Mouse (Mus musculus) liver, embryonic 11.5 days (tissue): ENCODE measurements around the gene Vmac. TPM values are rescaled to one million over a fixed set of nuclear protein-coding genes. Genes with fewer than 3 reads are reported as not detected.
A peak's percentile ranks its signal among the peaks of the same experiment; 100 is the strongest.

Experiments
- ATAC-seq: fragments of 200-750 bp; cut with Nextera tagmentation; replicated peaks from 2 replicates; pipeline ENCODE4 v1.8.0; 2017; ENCODE audit warnings: moderate number of reproducible peaks, mild to moderate bottlenecking, moderate TSS enrichment, moderate library complexity; ENCODE audit not compliant: low FRiP score
- DNase-seq: peaks from one replicate; pipeline ENCODE4 v3.0.0-alpha.2; 2017; ENCODE audit warnings: low spot score
- H3K27ac ChIP-seq: fragments of 300-500 bp; sonication (generic); 2 replicates; pipeline ENCODE4 v1.5.1; 2014; ENCODE audit warnings: mild to moderate bottlenecking, low read depth, low read length, control low read depth
- H3K27me3 ChIP-seq: fragments of 300-500 bp; sonication (generic); replicated peaks from 2 replicates; pipeline ENCODE4 v1.6.1; 2014; ENCODE audit warnings: low read length, mixed read lengths; ENCODE audit not compliant: control insufficient read depth, insufficient read depth
- H3K36me3 ChIP-seq: fragments of 300-500 bp; sonication (generic); 2 replicates; pipeline ENCODE4 v1.6.1; 2014; ENCODE audit warnings: mild to moderate bottlenecking, low read length, moderate library complexity, mixed read lengths; ENCODE audit not compliant: control insufficient read depth, insufficient read depth
- H3K4me1 ChIP-seq: fragments of 300-500 bp; sonication (generic); replicated peaks from 2 replicates; pipeline ENCODE4 v1.6.1; 2014; ENCODE audit warnings: low read length, mixed read lengths; ENCODE audit not compliant: control insufficient read depth, insufficient read depth
- H3K4me2 ChIP-seq: fragments of 300-500 bp; sonication (generic); 2 replicates; pipeline ENCODE4 v1.6.1; 2014; ENCODE audit warnings: mild to moderate bottlenecking, control low read depth, moderate library complexity
- H3K4me3 ChIP-seq: fragments of 300-500 bp; sonication (generic); 2 replicates; pipeline ENCODE4 v1.5.1; 2014; ENCODE audit warnings: low read depth, low read length, control low read depth
- H3K9ac ChIP-seq: fragments of 300-500 bp; sonication (generic); 2 replicates; pipeline ENCODE4 v1.6.1; 2014; ENCODE audit warnings: low read depth, low read length, control low read depth
- H3K9me3 ChIP-seq: fragments of 300-500 bp; sonication (generic); 2 replicates; pipeline ENCODE4 v1.6.1; 2016; ENCODE audit warnings: low read length, inconsistent platforms, mixed read lengths; ENCODE audit not compliant: control insufficient read depth
- WGBS: fragments of 180-500 bp; shearing (Covaris S2); extraction: QIAGEN DNeasy Blood & Tissue Kit; methylation state at CpG from one replicate; pipeline ENCODE4 v1.1.7; 2014; 5-methylcytosine and 5-hydroxymethylcytosine counted together
- polyA plus RNA-seq: library from polyadenylated mRNA; unstranded; fragments of >200 nt; fragmentation: Nextera tagmentation; extraction: Ambion mirVana; gene quantifications from 2 replicates; pipeline ENCODE4 v1.2.1, GENCODE M21; 2014

Gene Vmac
- polyA plus RNA-seq, 1 experiment from 2014 or later: 10.7 TPM

GRCm38 (mm10) chr17:56706515-56706914, 11.3 kb downstream of the Vmac start:
- peak; percentile 62 for ATAC-seq
- 92% methylated on average over 1 of the region's 1 CpGs for WGBS

DNA sequence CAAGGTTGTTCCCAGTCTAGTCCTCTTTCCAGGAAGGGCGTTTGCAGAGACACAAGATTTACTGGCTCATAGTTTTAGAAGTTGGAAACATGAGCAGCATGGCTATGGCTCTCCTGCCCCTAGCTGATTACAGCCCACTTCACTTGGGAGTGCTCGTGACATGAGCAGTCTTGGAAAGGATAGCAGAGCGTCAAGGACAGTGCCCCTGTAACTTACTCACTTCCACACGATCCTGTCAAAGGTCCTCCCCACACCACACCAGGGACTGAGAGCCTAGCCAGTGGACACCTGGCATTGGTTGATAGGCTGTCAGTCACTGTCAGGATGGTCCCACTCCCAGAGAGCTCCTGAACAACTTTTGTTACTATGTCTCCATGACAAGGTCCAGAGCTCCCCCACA, 14.8 kb downstream of the Vmac start:
- Histone ChIP-seq H3K27ac (no peak overlapping the region), H3K4me3 (no peak overlapping the region), H3K36me3 (peaks cover 74% of the 10 kb centered on the region), H3K9ac (no peak overlapping the region), H3K27me3 (no peaks in the 10 kb centered on the region), H3K9me3 (no peaks in the 10 kb centered on the region), H3K4me2 (no peak overlapping the region), H3K4me1 (no peaks in the 10 kb centered on the region)
- 91% methylated on average over 4 of the region's 4 CpGs for WGBS
- ATAC-seq (no peak), DNase-seq (no peak)

More at GRCm38 (mm10) chr17:56706515-56706914, 11.3 kb downstream of the Vmac start:
- Histone ChIP-seq H3K36me3 (peaks cover 86% of the 10 kb centered on the region), H3K4me2 (no peak overlapping the region), H3K27me3 (no peaks in the 10 kb centered on the region), H3K27ac (no peak overlapping the region), H3K4me3 (no peak overlapping the region), H3K4me1 (no peaks in the 10 kb centered on the region), H3K9me3 (no peaks in the 10 kb centered on the region), H3K9ac (no peak overlapping the region)
- DNase-seq: no peak

- DNase-seq: no peak
- Histone ChIP-seq H3K4me1 (no peaks in the 10 kb centered on the region), H3K27me3 (no peaks in the 10 kb centered on the region), H3K9ac (no peak overlapping the region), H3K4me3 (no peak overlapping the region), H3K36me3 (peaks cover 70% of the 10 kb centered on the region), H3K9me3 (no peaks in the 10 kb centered on the region), H3K27ac (no peak overlapping the region), H3K4me2 (no peak overlapping the region)
- no peak for ATAC-seq
- 79% methylated on average over 2 of the region's 2 CpGs for WGBS
Observed at GRCm38 (mm10) chr17:56700451-56700850, 17.4 kb downstream of the Vmac start.

GRCm38 (mm10) chr17:56693851-56694310, 23.9 kb downstream of the Vmac start:
- ATAC-seq (no peak), DNase-seq (no peak)
- WGBS: 81% methylated on average over 6 of the region's 6 CpGs
- peaks cover under 1% of the 10 kb centered on the region; the same call in 1 of the 2 replicates for H3K4me1 ChIP-seq
- H3K4me2 ChIP-seq: no peak overlapping the region
- H3K27me3 ChIP-seq: no peaks in the 10 kb centered on the region
- no peak overlapping the region for H3K4me3 ChIP-seq
- peaks cover 59% of the 10 kb centered on the region for H3K36me3 ChIP-seq
- H3K9me3 ChIP-seq: no peaks in the 10 kb centered on the region
- no peak overlapping the region for H3K27ac ChIP-seq
- no peak overlapping the region for H3K9ac ChIP-seq

DNA sequence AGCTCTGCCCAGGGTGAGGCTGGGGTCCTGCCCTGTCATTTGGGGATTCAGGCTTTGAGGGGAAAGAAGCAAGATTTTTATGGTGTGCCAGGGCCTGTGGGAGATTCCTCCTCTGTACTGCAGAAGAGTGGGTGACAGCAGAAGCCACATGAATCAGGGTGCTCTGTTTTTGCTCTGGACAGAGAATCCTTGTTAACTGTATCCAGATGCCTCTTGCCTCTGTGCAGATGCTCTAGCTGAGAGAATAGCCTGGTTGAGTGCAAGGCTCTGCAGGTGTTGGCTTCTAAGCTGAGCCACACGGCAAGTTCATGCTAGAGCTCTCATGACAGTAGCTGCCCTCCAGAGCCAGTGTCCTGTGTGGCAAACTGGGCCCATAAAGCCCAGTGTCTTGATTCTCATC, 24.4 kb downstream of the Vmac start:
- 74% methylated on average over 1 of the region's 1 CpGs for WGBS
- Histone ChIP-seq H3K4me3 (no peak overlapping the region), H3K9me3 (no peaks in the 10 kb centered on the region), H3K4me1 (peaks cover 5% of the 10 kb centered on the region), H3K4me2 (no peak overlapping the region), H3K9ac (no peak overlapping the region), H3K36me3 (peaks cover 56% of the 10 kb centered on the region), H3K27ac (no peak overlapping the region), H3K27me3 (no peaks in the 10 kb centered on the region)
- DNase-seq: no peak
- no peak for ATAC-seq

- no peaks in the 10 kb centered on the region for H3K9me3 ChIP-seq
- 79% methylated on average over 2 of the region's 2 CpGs for WGBS
- ATAC-seq (no peak), DNase-seq (no peak)
- no peak overlapping the region for H3K4me3 ChIP-seq
- H3K36me3 ChIP-seq: peaks cover 37% of the 10 kb centered on the region
- no peaks in the 10 kb centered on the region for H3K27me3 ChIP-seq
- peak overlapping the region; percentile 47 for H3K4me2 ChIP-seq
- peaks cover 26% of the 10 kb centered on the region for H3K4me1 ChIP-seq
- no peak overlapping the region for H3K9ac ChIP-seq
- H3K27ac ChIP-seq: 0 out of 2 replicates have a peak overlapping the region, but pooled peaks have one; percentile 8
Observed at GRCm38 (mm10) chr17:56688689-56689088, 29.1 kb downstream of the Vmac start.

- Histone ChIP-seq H3K9ac (no peak overlapping the region), H3K36me3 (peaks cover 35% of the 10 kb centered on the region), H3K4me1 (peaks cover 27% of the 10 kb centered on the region), H3K4me2 (peak overlapping the region; percentile 57), H3K4me3 (no peak overlapping the region; the same call in 1 of the 2 replicates), H3K27me3 (no peaks in the 10 kb centered on the region), H3K27ac (peak overlapping the region; percentile 70), H3K9me3 (no peaks in the 10 kb centered on the region)
- DNase-seq (no peak), ATAC-seq (peak; percentile 93)
Observed at GRCm38 (mm10) chr17:56688045-56688444, 29.8 kb downstream of the Vmac start.

DNA sequence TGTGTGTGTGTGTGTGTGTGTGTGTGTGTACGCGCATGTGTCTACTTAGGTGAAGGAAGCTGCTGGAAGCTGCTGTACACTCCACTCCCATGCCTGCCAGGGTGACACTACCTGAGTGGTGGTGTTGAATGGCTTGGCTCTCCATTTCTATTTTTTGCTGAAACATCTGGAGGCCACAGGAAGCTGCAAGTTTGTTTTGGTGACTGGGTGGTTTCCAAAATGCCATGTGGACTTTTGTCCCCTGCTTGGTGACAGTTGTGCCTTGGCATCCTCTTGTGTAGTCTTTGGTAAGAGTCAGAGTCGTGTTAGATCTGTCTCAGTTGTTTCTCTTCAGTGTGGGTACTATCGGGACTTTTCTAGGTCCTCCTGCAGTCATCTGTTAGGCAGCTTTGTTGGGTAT, 31.0 kb downstream of the Vmac start:
- Histone ChIP-seq H3K36me3 (peaks cover 34% of the 10 kb centered on the region), H3K27ac (peak overlapping the region; percentile 70), H3K4me1 (peaks cover 39% of the 10 kb centered on the region), H3K4me2 (no peak overlapping the region; the same call in 1 of the 2 replicates), H3K27me3 (no peaks in the 10 kb centered on the region), H3K9ac (no peak overlapping the region), H3K4me3 (no peak overlapping the region), H3K9me3 (no peaks in the 10 kb centered on the region)
- ATAC-seq (no peak), DNase-seq (no peak)
- WGBS: 88% methylated on average over 4 of the region's 4 CpGs

GRCm38 (mm10) chr17:56684649-56685048, 33.2 kb downstream of the Vmac start:
- Histone ChIP-seq H3K27ac (no peak overlapping the region), H3K4me2 (no peak overlapping the region), H3K4me3 (no peak overlapping the region), H3K27me3 (no peaks in the 10 kb centered on the region), H3K9me3 (no peaks in the 10 kb centered on the region), H3K36me3 (peaks cover 35% of the 10 kb centered on the region), H3K9ac (no peak overlapping the region), H3K4me1 (peaks cover 43% of the 10 kb centered on the region)
- DNase-seq (no peak), ATAC-seq (no peak)
- WGBS: 87% methylated on average over 2 of the region's 2 CpGs
